Mouse (Mus musculus): ENCODE data around the gene Irx3. TPM values are rescaled to one million over a fixed set of nuclear protein-coding genes. Genes with fewer than 3 reads are reported as not detected.

Irx3 gene
- polyA plus RNA-seq (2012; rRNA removed; ENCODE audit: low replicate concordance), result 0.33 and 3.1 TPM in 2 replicates

DNA sequence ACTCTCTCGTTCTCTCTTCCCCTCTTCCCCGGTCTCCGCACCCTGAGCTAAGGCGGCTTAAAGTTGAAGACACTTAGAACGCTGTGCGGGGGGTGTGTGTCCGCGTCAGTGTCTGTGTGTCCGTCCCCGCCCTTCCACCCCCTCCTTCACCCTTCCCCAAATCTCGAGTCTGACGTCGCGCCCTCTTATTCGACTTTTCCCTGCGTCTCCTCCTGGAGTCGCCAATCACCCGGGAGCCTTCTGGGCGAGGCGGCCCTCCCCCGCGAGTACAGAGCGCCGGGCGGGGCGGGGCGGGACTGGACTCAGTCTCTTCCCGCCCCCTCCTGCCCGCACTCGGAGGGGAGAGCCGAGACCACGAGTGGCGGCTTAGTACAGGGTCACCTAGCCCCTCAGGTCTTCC is at the start of gene Irx3:
Gene Irx3 (minus strand): TSS at position 229 of the 400 bp plus-strand sequence.

